Mouse (Mus musculus) limb, embryonic 11.5 days (tissue): Measurements from ENCODE around the gene Keap1. TPM values are rescaled to one million over a fixed set of nuclear protein-coding genes. Genes with fewer than 3 reads are reported as not detected.
"Not testable (repeated sequence)": the region's sequence is repeated elsewhere in the genome, so short reads cannot be mapped to it uniquely, and the experiment has no call there.

ENCODE experiments used
- ATAC-seq: fragments of 200-750 bp; cut with Nextera tagmentation; 2 replicates; pipeline ENCODE4 v1.8.0; 2017; ENCODE audit warnings: low read depth; ENCODE audit not compliant: insufficient number of reproducible peaks, low FRiP score, low TSS enrichment
- DNase-seq: peaks from one replicate; pipeline ENCODE4 v3.0.0-alpha.2; 2015; ENCODE audit warnings: low spot score
- H3K27ac ChIP-seq: fragments of 300-500 bp; sonication (generic); replicated peaks from 2 replicates; pipeline ENCODE4 v1.5.1; 2014; ENCODE audit warnings: low read depth, mild to moderate bottlenecking, low read length
- H3K27me3 ChIP-seq: fragments of 300-500 bp; sonication (generic); 2 replicates; pipeline ENCODE4 v1.6.1; 2014; ENCODE audit warnings: mild to moderate bottlenecking, low read length, mixed read lengths; ENCODE audit not compliant: control insufficient read depth, insufficient read depth
- H3K36me3 ChIP-seq: fragments of 300-500 bp; sonication (generic); 2 replicates; pipeline ENCODE4 v1.6.1; 2014; ENCODE audit warnings: mild to moderate bottlenecking, low read length, moderate library complexity, mixed read lengths; ENCODE audit not compliant: control insufficient read depth, insufficient read depth
- H3K4me1 ChIP-seq: fragments of 300-500 bp; sonication (generic); 2 replicates; pipeline ENCODE4 v1.6.1; 2014; ENCODE audit warnings: low read length, mixed read lengths; ENCODE audit not compliant: control insufficient read depth, insufficient read depth
- H3K4me2 ChIP-seq: fragments of 300-500 bp; sonication (generic); 2 replicates; pipeline ENCODE4 v1.6.1; 2014; ENCODE audit warnings: low read depth, mild to moderate bottlenecking, moderate library complexity; ENCODE audit not compliant: severe bottlenecking
- H3K4me3 ChIP-seq: fragments of 300-500 bp; sonication (generic); 2 replicates; pipeline ENCODE4 v1.5.1; 2014; ENCODE audit warnings: low read depth, low read length
- H3K9ac ChIP-seq: fragments of 300-500 bp; sonication (generic); 2 replicates; pipeline ENCODE4 v1.6.1; 2014; ENCODE audit warnings: mild to moderate bottlenecking, low read length
- H3K9me3 ChIP-seq: fragments of 300-500 bp; sonication (generic); 2 replicates; pipeline ENCODE4 v1.6.1; 2016; ENCODE audit warnings: low read length; ENCODE audit not compliant: control insufficient read depth
- WGBS: fragments of 180-500 bp; shearing (Covaris S2); extraction: QIAGEN DNeasy Blood & Tissue Kit; methylation state at CpG from one replicate; pipeline ENCODE4 v1.1.7; 2014; 5-methylcytosine and 5-hydroxymethylcytosine counted together
- polyA plus RNA-seq: library from polyadenylated mRNA; unstranded; fragments of >200 nt; fragmentation: Nextera tagmentation; extraction: Ambion mirVana; gene quantifications from 2 replicates; pipeline ENCODE4 v1.2.1, GENCODE M21; 2014

Keap1 gene
- polyA plus RNA-seq, 1 experiment from 2014 or later = 31.1 TPM

- ATAC-seq (no peak), DNase-seq (no peak)
- 89% methylated on average over 6 of the region's 6 CpGs for WGBS
- no peak overlapping the region for H3K27ac ChIP-seq
- no peaks in the 10 kb centered on the region for H3K27me3 ChIP-seq
- no peak overlapping the region for H3K4me2 ChIP-seq
- no peak overlapping the region for H3K4me3 ChIP-seq
- no peak overlapping the region for H3K9ac ChIP-seq
- peaks cover 8% of the 10 kb centered on the region; the same call in 1 of the 2 replicates for H3K4me1 ChIP-seq
- H3K9me3 ChIP-seq = no peaks in the 10 kb centered on the region
- no peaks in the 10 kb centered on the region for H3K36me3 ChIP-seq
Observed at GRCm38 (mm10) chr9:21206848-21207247, 32.3 kb downstream of the Keap1 start.

GRCm38 (mm10) chr9:21204528-21205272 is 34.5 kb downstream of the Keap1 start:
- Histone ChIP-seq H3K27ac (no peak overlapping the region), H3K27me3 (no peaks in the 10 kb centered on the region)
- ATAC-seq = peak; percentile 61

DNA sequence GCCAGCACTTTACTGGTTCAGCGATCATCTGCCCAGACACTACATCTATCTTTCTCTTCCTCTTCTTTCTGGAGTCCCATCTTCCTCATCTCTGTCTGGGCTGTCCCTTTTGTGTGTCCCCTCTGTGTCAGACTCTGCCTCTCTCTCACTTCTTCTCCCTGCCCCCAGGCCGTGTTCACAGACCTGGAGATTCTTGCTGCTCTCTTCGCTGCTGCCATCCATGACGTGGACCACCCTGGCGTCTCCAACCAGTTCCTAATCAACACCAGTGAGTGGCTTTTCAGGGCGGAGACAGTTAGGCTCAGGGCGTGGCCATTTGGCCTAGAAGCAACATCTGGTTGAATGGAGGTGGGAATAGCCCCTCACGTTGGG is 35.0 kb downstream of the Keap1 start:
- Histone ChIP-seq H3K27me3 (no peaks in the 10 kb centered on the region), H3K4me3 (peak overlapping the region; percentile 41), H3K4me2 (peak overlapping the region; percentile 46; the same call in 1 of the 2 replicates), H3K27ac (no peak overlapping the region), H3K4me1 (peaks cover 8% of the 10 kb centered on the region; the same call in 1 of the 2 replicates), H3K9ac (no peak overlapping the region), H3K36me3 (no peaks in the 10 kb centered on the region), H3K9me3 (no peaks in the 10 kb centered on the region)
- ATAC-seq = 0 out of 2 replicates have a peak, but pooled peaks have one; percentile 10
- 20% methylated on average over 8 of the region's 8 CpGs for WGBS
- DNase-seq = no peak

More at GRCm38 (mm10) chr9:21204528-21205272, 34.5 kb downstream of the Keap1 start:
- no peaks in the 10 kb centered on the region for H3K9me3 ChIP-seq
- no peaks in the 10 kb centered on the region for H3K36me3 ChIP-seq
- peak overlapping the region; percentile 41 for H3K4me3 ChIP-seq
- peak overlapping the region; percentile 46 for H3K4me2 ChIP-seq
- WGBS = 4% methylated on average over 23 of the region's 23 CpGs
- peaks cover 8% of the 10 kb centered on the region; the same call in 1 of the 2 replicates for H3K4me1 ChIP-seq
- peak overlapping the region; percentile 35; the same call in 1 of the 2 replicates for H3K9ac ChIP-seq
- DNase-seq = peak; percentile 70

- Histone ChIP-seq H3K9me3 (no peaks in the 10 kb centered on the region), H3K4me2 (no peak overlapping the region), H3K27me3 (no peaks in the 10 kb centered on the region), H3K36me3 (no peaks in the 10 kb centered on the region), H3K4me3 (no peak overlapping the region), H3K27ac (no peak overlapping the region), H3K4me1 (peaks cover 19% of the 10 kb centered on the region), H3K9ac (no peak overlapping the region)
- no peak for ATAC-seq
- 78% methylated on average over 3 of the region's 3 CpGs for WGBS
- DNase-seq = no peak
Observed at GRCm38 (mm10) chr9:21198960-21199359, 40.2 kb downstream of the Keap1 start.

- Histone ChIP-seq H3K4me3 (no peak overlapping the region), H3K27me3 (no peaks in the 10 kb centered on the region), H3K27ac (no peak overlapping the region), H3K9me3 (no peaks in the 10 kb centered on the region), H3K36me3 (no peaks in the 10 kb centered on the region), H3K4me2 (no peak overlapping the region; the same call in 1 of the 2 replicates), H3K4me1 (peaks cover 19% of the 10 kb centered on the region), H3K9ac (no peak overlapping the region)
- DNase-seq = peak; percentile 68
- peak; percentile 63; the same call in 1 of the 2 replicates for ATAC-seq
- WGBS = 26% methylated on average over 4 of the region's 4 CpGs
Observed at GRCm38 (mm10) chr9:21197981-21198380, 41.2 kb downstream of the Keap1 start.

- Histone ChIP-seq H3K9me3 (no peaks in the 10 kb centered on the region), H3K4me3 (peak overlapping the region; percentile 24), H3K27me3 (no peaks in the 10 kb centered on the region), H3K9ac (peak overlapping the region; percentile 41; the same call in 1 of the 2 replicates), H3K27ac (no peak overlapping the region), H3K4me1 (peaks cover 19% of the 10 kb centered on the region), H3K36me3 (no peaks in the 10 kb centered on the region), H3K4me2 (peak overlapping the region; percentile 44)
- ATAC-seq (no peak), DNase-seq (no peak)
- 49% methylated on average over 19 of the region's 19 CpGs for WGBS
Observed at GRCm38 (mm10) chr9:21196521-21197433, 42.4 kb downstream of the Keap1 start.

DNA sequence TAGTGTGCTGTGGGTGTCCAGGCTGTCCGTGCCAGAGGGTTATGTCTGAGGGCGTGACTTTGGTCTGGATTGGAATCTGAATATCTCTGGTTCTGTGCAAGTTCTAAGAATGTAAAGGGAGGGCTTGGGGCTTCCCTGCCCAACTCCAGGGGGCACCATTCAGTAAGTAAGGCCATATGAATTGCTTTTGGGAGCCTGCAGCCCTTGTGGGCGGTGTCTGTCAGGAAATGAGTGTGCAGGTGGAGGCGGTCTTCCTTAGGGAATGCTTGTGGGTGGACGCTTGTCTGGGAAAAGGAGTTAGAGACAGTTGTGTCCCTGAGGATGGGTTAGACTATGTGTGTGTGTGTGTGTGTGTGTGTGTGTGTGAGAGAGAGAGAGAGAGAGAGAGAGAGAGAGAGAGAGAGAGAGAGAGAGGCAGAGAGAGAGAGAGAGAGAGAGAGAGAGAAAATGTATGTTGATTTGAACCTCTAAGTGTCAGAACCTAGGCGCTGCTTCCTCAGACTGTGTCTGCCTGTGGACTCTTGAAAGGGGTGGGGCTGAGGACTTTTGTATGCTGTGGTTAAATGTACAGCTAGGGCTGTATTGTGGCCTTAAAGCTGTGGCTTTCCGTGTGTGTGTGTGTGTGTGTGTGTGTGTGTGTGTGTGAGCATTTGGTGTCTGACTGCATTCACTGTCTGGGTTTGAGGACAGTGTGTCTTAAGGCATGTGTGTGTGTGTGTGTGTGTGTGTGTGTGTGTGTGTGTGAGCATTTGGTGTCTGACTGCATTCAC is 43.2 kb downstream of the Keap1 start:
- not testable (repeated sequence) for H3K4me3 ChIP-seq, H3K36me3 ChIP-seq, H3K4me2 ChIP-seq, H3K9me3 ChIP-seq, H3K9ac ChIP-seq, DNase-seq, H3K27me3 ChIP-seq, ATAC-seq, H3K27ac ChIP-seq
- WGBS = 61% methylated on average over 7 of the region's 7 CpGs
- H3K4me1 ChIP-seq = peaks cover 19% of the 10 kb centered on the region
